Mouse (Mus musculus) embryonic facial prominence, embryonic 13.5 days (tissue): ENCODE measurements at regions not wholly inside any gene's neighbourhood (a gene's known extent, or its start where the extent isn't known, plus 50 kb on each side); places are given as distances from the start of the nearest gene placed in this dataset.
A peak's percentile ranks its signal among the peaks of the same experiment; 100 is the strongest.

Experiments
- ATAC-seq: fragments of 200-750 bp; cut with Nextera tagmentation; 2 replicates; pipeline ENCODE4 v1.8.0; 2017; ENCODE audit warnings: low read depth; ENCODE audit not compliant: insufficient number of reproducible peaks, insufficient read depth, low FRiP score, low TSS enrichment
- H3K27ac ChIP-seq: fragments of 300-500 bp; sonication (generic); 2 replicates; pipeline ENCODE4 v1.5.1; 2015; ENCODE audit warnings: moderate library complexity, mild to moderate bottlenecking, inconsistent platforms
- H3K27me3 ChIP-seq: fragments of 300-500 bp; sonication (generic); 2 replicates; pipeline ENCODE4 v1.6.1; 2015; ENCODE audit warnings: mild to moderate bottlenecking, inconsistent platforms
- H3K36me3 ChIP-seq: fragments of 300-500 bp; sonication (generic); 2 replicates; pipeline ENCODE4 v1.6.1; 2015; ENCODE audit warnings: mild to moderate bottlenecking, inconsistent platforms
- H3K4me1 ChIP-seq: fragments of 300-500 bp; sonication (generic); 2 replicates; pipeline ENCODE4 v1.6.1; 2015; ENCODE audit warnings: inconsistent platforms
- H3K4me2 ChIP-seq: fragments of 300-500 bp; sonication (generic); 2 replicates; pipeline ENCODE4 v1.6.1; 2015; ENCODE audit warnings: moderate library complexity, mild to moderate bottlenecking, inconsistent platforms
- H3K4me3 ChIP-seq: fragments of 300-500 bp; sonication (generic); 2 replicates; pipeline ENCODE4 v1.5.1; 2015; ENCODE audit warnings: mild to moderate bottlenecking, inconsistent platforms
- H3K9ac ChIP-seq: fragments of 300-500 bp; sonication (generic); 2 replicates; pipeline ENCODE4 v1.6.1; 2015; ENCODE audit warnings: mild to moderate bottlenecking, inconsistent platforms
- H3K9me3 ChIP-seq: fragments of 300-500 bp; sonication (generic); 2 replicates; pipeline ENCODE4 v1.6.1; 2016; ENCODE audit warnings: inconsistent platforms
- WGBS: fragments of 180-500 bp; shearing (Covaris S2); methylation state at CpG from one replicate; pipeline ENCODE4 v1.1.7; 2015; ENCODE audit warnings: mixed read lengths; 5-methylcytosine and 5-hydroxymethylcytosine counted together

DNA sequence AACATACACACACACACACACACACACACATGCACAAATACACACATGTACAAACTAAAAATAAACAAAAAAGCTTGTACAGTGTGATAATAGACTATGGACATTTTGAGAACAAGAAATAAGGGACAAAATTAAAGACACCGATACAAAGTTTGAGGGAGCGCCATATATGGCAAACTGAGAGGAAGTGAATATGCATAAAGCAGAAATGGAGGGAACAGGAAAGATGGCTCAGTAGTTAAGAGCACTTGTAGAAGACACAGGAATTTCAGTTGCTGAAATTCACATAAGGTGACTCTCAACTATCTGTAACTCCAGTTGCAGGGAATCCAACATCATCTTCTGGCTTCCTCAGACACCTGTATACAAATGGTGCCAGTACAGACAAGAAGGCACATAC is 200.2 kb upstream of the Fn1 start:
- no peak overlapping the region for H3K9ac ChIP-seq
- no peaks in the 10 kb centered on the region for H3K9me3 ChIP-seq
- H3K4me1 ChIP-seq: peaks cover 12% of the 10 kb centered on the region; the same call in 1 of the 2 replicates
- no peaks in the 10 kb centered on the region for H3K36me3 ChIP-seq
- no peak overlapping the region for H3K27ac ChIP-seq
- no peak overlapping the region for H3K4me3 ChIP-seq
- no peak overlapping the region for H3K4me2 ChIP-seq
- no peak for ATAC-seq
- no peaks in the 10 kb centered on the region for H3K27me3 ChIP-seq
- WGBS: 93% methylated on average over 2 of the region's 2 CpGs

DNA sequence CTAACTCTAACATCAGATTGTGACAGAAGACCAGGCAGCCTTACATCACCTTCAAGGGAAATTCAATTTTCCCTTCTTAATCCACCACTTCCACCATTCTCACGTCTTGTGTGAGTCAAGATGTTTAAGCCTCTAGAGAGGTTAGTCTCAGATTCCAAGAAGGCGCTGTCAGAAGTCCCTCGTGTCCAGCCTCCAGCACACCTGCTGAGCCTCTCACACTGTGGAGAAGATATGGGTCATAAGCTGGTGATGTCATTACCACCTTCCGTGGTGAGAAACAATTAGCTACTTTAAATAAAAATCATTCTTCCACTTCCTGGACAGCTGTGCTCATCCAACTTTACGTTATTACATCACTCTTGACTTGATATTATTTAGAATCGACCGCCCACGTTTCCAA is 198.3 kb upstream of the Fn1 start:
- H3K4me3 ChIP-seq: no peak overlapping the region

DNA sequence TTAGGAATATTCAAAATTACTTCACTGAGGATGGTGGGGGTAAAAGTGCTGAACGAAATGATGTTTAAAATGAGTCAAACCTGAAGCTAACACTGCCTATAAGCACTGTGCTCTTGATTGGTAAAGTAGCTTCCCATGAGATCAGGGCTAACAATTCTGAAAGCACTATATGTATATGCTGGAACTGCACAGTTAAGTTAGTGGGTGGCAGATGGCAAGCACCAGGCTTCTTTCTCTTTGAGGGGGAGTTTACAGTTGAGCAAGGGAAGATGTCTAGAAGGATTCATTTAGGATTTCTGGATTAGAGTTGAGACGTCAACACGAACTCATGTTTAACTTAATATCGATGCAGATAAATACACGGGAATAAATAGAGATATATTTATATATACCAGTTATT is 195.7 kb upstream of the Fn1 start:
- Histone ChIP-seq H3K4me1 (peaks cover 10% of the 10 kb centered on the region), H3K4me2 (no peak overlapping the region), H3K4me3 (no peak overlapping the region), H3K36me3 (no peaks in the 10 kb centered on the region), H3K27me3 (no peaks in the 10 kb centered on the region), H3K9ac (no peak overlapping the region), H3K27ac (no peak overlapping the region), H3K9me3 (no peaks in the 10 kb centered on the region)
- WGBS: 89% methylated on average over 5 of the region's 5 CpGs
- no peak for ATAC-seq

More for the DNA sequence above, 198.3 kb upstream of the Fn1 start:
- H3K9ac ChIP-seq: no peak overlapping the region
- H3K27me3 ChIP-seq: no peaks in the 10 kb centered on the region
- peaks cover 12% of the 10 kb centered on the region; the same call in 1 of the 2 replicates for H3K4me1 ChIP-seq
- ATAC-seq: no peak
- no peaks in the 10 kb centered on the region for H3K36me3 ChIP-seq
- no peak overlapping the region for H3K4me2 ChIP-seq
- H3K9me3 ChIP-seq: no peaks in the 10 kb centered on the region
- 88% methylated on average over 8 of the region's 8 CpGs for WGBS
- no peak overlapping the region for H3K27ac ChIP-seq

DNA sequence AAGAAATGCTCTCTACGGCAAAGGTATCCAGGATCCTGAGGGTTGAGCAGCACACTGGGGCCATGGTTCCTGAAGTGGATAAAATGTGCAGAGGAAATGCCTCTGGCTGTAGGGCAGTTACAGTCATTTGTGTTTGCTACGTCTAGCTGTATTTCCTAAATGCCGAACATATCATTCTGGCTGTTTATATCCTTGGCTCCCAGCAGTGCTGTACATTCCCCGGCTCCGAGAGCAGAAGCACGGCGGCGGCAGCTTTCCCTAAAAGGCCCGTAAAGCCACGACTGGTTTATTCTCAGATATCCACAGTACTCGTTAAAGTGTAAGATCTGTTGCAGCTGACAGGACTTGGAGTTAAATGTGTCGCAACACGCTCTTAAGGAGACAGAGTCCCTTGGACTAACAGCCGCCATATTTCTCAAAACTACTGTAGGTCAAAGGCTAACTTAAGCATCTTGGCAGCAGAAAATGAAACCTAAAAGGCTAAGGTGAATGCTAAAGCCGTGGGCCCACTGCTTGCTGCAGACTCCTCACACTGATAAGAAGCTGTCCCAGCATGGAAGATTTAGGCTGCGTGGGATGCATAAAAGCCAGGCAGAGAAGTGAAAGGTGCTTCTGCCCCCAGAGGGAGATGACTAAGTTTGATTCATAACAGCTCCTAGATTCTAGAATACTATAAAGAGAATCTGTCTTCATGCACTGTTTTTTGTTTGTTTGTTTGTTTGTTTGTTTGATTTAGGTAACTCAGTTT is 192.1 kb upstream of the Fn1 start:
- Histone ChIP-seq H3K9me3 (no peaks in the 10 kb centered on the region), H3K27me3 (no peaks in the 10 kb centered on the region), H3K4me1 (peaks cover 10% of the 10 kb centered on the region), H3K4me3 (no peak overlapping the region), H3K4me2 (peak overlapping the region; percentile 29; the same call in 1 of the 2 replicates), H3K27ac (peak overlapping the region; percentile 35; the same call in 1 of the 2 replicates), H3K36me3 (no peaks in the 10 kb centered on the region), H3K9ac (no peak overlapping the region)
- 0 out of 2 replicates have a peak, but pooled peaks have one; percentile 15 for ATAC-seq
- 46% methylated on average over 16 of the region's 16 CpGs for WGBS

DNA sequence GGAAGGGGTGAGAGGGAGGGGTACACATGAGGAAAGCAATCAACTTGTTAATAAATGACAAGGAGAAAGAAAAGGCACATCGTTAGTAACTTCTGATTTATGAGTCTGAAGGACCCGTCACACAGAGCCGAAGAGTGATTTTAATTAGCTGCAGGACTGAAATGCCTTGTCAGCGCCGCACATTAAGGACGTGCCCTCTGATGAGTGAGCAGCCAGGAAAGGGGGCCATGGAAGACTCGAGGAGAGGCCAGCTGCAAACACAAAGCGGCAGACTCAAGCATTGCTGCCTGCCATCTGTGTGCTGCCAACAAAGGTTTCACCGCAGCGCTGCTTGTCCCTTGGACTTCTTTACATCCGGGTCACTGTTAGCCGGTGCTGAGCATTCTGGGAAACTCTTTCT is 184.8 kb upstream of the Fn1 start:
- Histone ChIP-seq H3K9ac (no peak overlapping the region), H3K27me3 (no peaks in the 10 kb centered on the region), H3K27ac (no peak overlapping the region), H3K4me1 (peaks cover 14% of the 10 kb centered on the region), H3K4me2 (0 out of 2 replicates have a peak overlapping the region, but pooled peaks have one; percentile 16), H3K9me3 (no peaks in the 10 kb centered on the region), H3K4me3 (no peak overlapping the region), H3K36me3 (no peaks in the 10 kb centered on the region)
- ATAC-seq: no peak
- WGBS: 44% methylated on average over 12 of the region's 12 CpGs

DNA sequence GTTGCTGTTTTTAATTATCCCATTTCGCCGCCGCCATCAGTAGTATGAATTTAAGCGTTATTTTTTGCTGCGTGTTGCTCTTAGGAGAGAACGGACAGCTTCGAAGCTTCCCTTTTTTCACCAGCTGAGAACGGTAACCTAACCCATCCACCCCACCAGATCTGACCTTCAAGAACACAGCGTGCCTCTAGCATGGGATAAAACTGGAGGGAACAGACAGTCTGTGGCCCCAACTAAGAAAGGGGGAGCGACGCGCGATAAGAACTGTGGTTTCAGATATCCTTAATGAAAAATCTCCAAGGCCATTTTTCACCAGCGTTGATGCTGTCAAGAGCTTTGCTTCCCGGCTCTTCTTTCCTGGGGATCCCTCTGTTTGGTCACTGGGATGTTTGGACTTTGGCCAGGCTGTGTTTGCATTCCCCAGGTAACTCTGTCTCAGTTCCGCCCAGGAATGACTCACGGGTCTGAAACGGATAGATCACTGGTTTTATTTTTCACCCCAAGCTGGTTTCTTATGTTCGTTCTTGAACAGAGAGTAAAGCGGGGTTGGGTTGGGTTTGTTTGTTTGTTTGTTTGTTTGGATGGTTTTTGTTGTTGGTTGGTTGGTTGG is 184.1 kb upstream of the Fn1 start:
- H3K9ac ChIP-seq: no peak overlapping the region
- peak overlapping the region; percentile 7; the same call in 1 of the 2 replicates for H3K4me2 ChIP-seq
- no peaks in the 10 kb centered on the region for H3K9me3 ChIP-seq
- no peak overlapping the region for H3K27ac ChIP-seq
- H3K4me3 ChIP-seq: no peak overlapping the region
- ATAC-seq: no peak
- H3K27me3 ChIP-seq: no peaks in the 10 kb centered on the region
- peaks cover 14% of the 10 kb centered on the region for H3K4me1 ChIP-seq
- H3K36me3 ChIP-seq: no peaks in the 10 kb centered on the region
- WGBS: 73% methylated on average over 20 of the region's 20 CpGs

DNA sequence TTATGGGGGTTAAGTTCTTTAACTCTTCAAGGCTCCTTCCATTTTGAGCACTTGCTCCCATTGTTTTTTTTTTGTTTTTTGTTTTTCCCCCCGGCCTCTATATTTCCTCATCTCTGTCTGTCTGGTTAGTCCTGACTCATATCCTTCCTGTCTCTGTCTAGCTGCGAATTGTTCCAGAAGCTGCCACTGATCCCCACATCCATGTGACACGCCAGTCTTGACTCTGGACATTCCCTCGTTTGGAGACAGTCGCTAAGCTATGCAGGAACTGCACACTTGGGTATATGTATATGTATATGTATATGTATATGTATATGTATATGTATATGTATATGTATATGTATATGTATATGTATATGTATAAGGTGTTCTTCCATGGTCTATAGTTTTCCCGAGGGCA is 177.4 kb upstream of the Fn1 start:
- Histone ChIP-seq H3K9ac (no peak overlapping the region), H3K9me3 (no peaks in the 10 kb centered on the region), H3K4me3 (no peak overlapping the region), H3K27ac (no peak overlapping the region), H3K4me2 (no peak overlapping the region), H3K36me3 (no peaks in the 10 kb centered on the region), H3K4me1 (no peaks in the 10 kb centered on the region), H3K27me3 (no peaks in the 10 kb centered on the region)
- 85% methylated on average over 6 of the region's 6 CpGs for WGBS
- no peak for ATAC-seq

DNA sequence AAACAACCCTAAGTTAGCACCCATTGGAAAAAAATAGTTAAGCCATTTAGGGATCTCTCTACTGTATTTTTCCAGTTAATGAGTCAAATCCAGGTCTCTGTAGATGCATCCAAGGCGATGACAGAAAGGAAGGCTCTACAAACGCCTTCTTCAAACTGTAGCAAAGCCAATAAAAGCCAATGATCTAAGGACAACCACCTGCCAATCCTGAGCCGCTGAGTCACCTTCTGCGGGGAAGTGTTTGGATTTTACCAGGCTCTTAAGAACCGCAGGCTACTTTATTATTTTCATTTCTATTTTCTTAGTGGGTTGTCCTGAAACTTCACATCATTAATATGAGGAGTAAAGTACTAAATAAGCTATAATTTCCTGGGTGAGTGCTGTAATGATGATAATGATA is 171.4 kb upstream of the Fn1 start:
- ATAC-seq: no peak
- 89% methylated on average over 5 of the region's 5 CpGs for WGBS
- H3K27ac ChIP-seq: no peak overlapping the region
- no peak overlapping the region for H3K4me3 ChIP-seq
- H3K36me3 ChIP-seq: no peaks in the 10 kb centered on the region
- H3K4me2 ChIP-seq: no peak overlapping the region
- H3K9ac ChIP-seq: no peak overlapping the region
- no peaks in the 10 kb centered on the region for H3K27me3 ChIP-seq
- no peaks in the 10 kb centered on the region for H3K9me3 ChIP-seq
- H3K4me1 ChIP-seq: no peaks in the 10 kb centered on the region

DNA sequence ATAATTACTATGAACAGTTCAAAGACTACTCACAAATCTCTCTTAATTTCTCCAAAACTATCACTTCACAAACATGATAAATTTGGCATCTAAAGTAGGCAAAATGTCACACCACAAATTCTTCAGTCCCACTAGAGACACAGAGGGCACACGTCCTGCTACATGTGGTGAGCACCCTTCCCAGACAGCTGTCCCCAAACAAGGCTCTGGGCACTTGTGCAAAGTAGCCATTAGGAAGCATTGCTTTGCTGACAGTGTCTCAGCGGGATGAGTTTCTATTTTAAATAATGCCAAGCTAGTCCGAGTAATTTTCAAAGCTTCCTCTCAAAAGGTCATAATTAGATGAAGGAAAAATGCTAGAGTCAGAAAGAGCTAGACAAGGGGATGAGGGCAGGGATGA is 169.1 kb upstream of the Fn1 start:
- Histone ChIP-seq H3K4me1 (no peaks in the 10 kb centered on the region), H3K4me2 (no peak overlapping the region), H3K9ac (no peak overlapping the region), H3K36me3 (no peaks in the 10 kb centered on the region), H3K9me3 (no peaks in the 10 kb centered on the region), H3K4me3 (no peak overlapping the region), H3K27me3 (no peaks in the 10 kb centered on the region), H3K27ac (no peak overlapping the region)
- no peak for ATAC-seq
- 60% methylated on average over 3 of the region's 3 CpGs for WGBS

DNA sequence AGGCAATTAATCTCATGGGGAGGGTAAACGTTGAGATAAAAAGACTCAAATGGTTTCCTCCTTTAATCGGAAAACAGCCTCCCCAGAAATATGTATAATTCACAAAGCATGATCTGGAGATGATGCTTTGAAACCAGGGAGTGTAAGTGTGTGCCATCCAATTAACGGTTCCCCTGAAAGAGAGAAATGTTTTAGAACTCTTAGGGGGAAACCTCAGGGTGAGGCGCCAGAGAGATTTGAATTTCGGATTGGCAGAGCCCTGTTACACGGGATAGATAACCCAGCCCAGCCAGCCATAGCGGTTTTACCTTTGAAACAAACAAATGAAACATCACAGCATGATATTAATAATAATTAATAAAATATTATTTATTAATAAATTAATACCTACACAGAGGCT is 168.1 kb upstream of the Fn1 start:
- Histone ChIP-seq H3K27ac (no peak overlapping the region), H3K9ac (no peak overlapping the region), H3K36me3 (no peaks in the 10 kb centered on the region), H3K9me3 (no peaks in the 10 kb centered on the region), H3K4me3 (no peak overlapping the region), H3K4me2 (no peak overlapping the region), H3K27me3 (no peaks in the 10 kb centered on the region), H3K4me1 (no peaks in the 10 kb centered on the region)
- no peak for ATAC-seq
- 80% methylated on average over 7 of the region's 7 CpGs for WGBS

DNA sequence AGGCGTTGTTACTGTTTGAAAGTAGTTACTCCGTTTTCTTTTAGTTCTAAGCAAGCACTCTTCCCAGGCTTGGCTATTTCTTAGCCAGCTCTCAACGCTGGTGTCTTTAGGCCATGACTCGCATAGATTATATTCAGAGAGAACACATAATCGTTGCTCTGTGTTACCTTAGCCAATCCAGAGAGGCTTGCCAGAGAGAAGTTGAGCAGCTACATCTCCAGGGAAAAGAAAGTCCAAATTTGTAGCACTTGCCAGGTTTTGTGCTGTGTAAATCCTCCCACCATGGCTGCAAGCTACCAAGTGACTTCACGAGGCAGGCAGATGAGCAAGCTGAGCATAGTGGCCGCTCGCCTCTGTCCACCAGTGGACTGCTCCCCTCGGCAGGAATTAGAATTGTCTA is 163.3 kb upstream of the Fn1 start:
- Histone ChIP-seq H3K9me3 (no peaks in the 10 kb centered on the region), H3K4me3 (no peak overlapping the region), H3K4me2 (no peak overlapping the region), H3K4me1 (0 out of 2 replicates have a peak, but pooled peaks cover 5% of the 10 kb centered on the region), H3K36me3 (no peaks in the 10 kb centered on the region), H3K9ac (no peak overlapping the region), H3K27ac (no peak overlapping the region), H3K27me3 (no peaks in the 10 kb centered on the region)
- WGBS: 75% methylated on average over 9 of the region's 9 CpGs
- ATAC-seq: no peak

DNA sequence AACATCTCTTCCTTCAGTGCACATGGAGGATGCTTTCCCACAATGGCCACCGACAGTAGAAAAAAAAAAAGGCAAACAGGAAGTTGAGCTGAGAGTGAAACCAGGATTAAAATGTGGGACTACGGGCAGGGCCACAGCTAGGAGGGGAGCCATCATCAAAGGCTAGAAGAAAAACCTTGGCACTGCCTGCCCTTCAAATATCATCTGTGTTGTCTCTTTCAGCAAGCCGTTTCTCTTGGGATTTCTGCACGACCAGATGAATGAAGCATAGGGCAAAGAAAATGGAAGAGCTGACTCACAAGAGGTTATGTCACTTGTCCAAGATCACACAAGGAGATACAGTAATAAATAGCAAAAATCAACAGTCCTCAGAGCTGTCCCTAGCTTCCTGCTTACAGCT is 161.1 kb upstream of the Fn1 start:
- Histone ChIP-seq H3K4me3 (no peak overlapping the region), H3K36me3 (no peaks in the 10 kb centered on the region), H3K4me1 (0 out of 2 replicates have a peak, but pooled peaks cover 5% of the 10 kb centered on the region), H3K27me3 (no peaks in the 10 kb centered on the region), H3K9me3 (no peaks in the 10 kb centered on the region), H3K4me2 (no peak overlapping the region), H3K9ac (no peak overlapping the region), H3K27ac (no peak overlapping the region)
- 74% methylated on average over 4 of the region's 4 CpGs for WGBS
- no peak for ATAC-seq
